Mouse (Mus musculus): ENCODE measurements around the gene Psd. TPM values are rescaled to one million over a fixed set of nuclear protein-coding genes. Genes with fewer than 3 reads are reported as not detected.
A peak's percentile ranks its signal among the peaks of the same experiment; 100 is the strongest.

Gene Psd
- total and polyA plus RNA-seq, 2 experiments from 2014 or later, result 179 to 471 TPM

DNA sequence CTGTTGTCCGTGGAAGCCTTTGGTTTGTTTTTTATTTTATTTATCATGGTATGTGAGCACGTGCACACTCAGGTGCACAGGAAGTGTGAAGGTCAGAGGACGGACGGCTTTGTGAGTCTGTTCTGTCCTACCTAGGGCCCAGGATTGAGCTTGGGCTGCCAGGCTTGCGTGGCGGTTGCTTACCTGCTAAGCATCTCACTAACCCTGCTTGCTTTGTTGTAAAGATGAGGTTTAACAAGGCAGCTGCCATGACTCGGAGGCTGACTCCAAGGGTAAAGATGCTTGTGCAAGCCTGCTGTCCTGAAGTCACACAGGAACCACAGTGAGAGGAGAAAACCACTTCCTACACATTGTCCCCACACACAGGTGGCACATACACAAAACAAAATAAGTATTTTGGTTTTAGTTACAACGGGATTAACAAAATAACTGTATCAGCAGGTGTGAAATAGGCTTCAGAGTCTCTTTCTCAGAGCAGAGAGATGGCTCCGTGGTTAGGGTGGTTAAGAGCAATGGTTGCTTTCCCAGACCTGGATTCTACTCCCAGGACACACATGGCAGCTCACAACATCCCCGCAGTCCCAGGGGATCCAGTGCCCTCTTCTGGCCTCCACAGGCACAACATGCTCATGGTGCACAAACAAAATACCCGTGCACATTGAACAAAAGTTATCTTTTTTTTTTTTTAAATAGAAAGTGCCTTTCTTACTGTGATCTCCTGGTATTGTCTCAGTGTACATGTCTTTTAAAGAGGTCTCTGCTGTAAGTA lies 44.7 kb downstream of the Psd start:
- Histone ChIP-seq H3K27ac (ENCODE audit: low read depth, low read length) (no peak overlapping the region), H3K9ac (replicated peaks; ENCODE audit: low read length, poor library complexity, severe bottlenecking) (no peak overlapping the region), H3K27me3 (ENCODE audit: insufficient read depth, low read length) (no peaks in the 10 kb centered on the region), H3K36me3 (ENCODE audit: insufficient read depth, low read length) (peaks cover 74% of the 10 kb centered on the region), H3K4me1 (ENCODE audit: insufficient read depth, low read length) (no peaks in the 10 kb centered on the region), H3K4me2 (ENCODE audit: low read depth, low read length, poor library complexity, severe bottlenecking) (no peak overlapping the region), H3K4me3 (ENCODE audit: low read depth, low read length) (no peak overlapping the region), H3K9me3 (ENCODE audit: low read length) (no peaks in the 10 kb centered on the region)
- peak; percentile 38 for TF ChIP-seq CTCF (IDR thresholded peaks at IDR 0.05)
- ATAC-seq (ENCODE audit: low FRiP score), result no peak
- WGBS, result 95% methylated on average over 11 of the region's 11 CpGs
- DNase-seq (ENCODE audit: low spot score), result no peak

- Histone ChIP-seq H3K4me3 (ENCODE audit: low read depth, low read length) (no peak overlapping the region), H3K27ac (ENCODE audit: low read depth, low read length) (no peak overlapping the region), H3K4me1 (ENCODE audit: insufficient read depth, low read length) (no peaks in the 10 kb centered on the region), H3K36me3 (ENCODE audit: insufficient read depth, low read length) (peaks cover 57% of the 10 kb centered on the region), H3K4me2 (ENCODE audit: low read depth, low read length, poor library complexity, severe bottlenecking) (no peak overlapping the region), H3K27me3 (ENCODE audit: insufficient read depth, low read length) (no peaks in the 10 kb centered on the region), H3K9ac (replicated peaks; ENCODE audit: low read length, poor library complexity, severe bottlenecking) (no peak overlapping the region), H3K9me3 (ENCODE audit: low read length) (no peaks in the 10 kb centered on the region)
- TF ChIP-seq CTCF (IDR thresholded peaks at IDR 0.05), result peak; percentile 48
- DNase-seq (ENCODE audit: low spot score) (no peak), ATAC-seq (ENCODE audit: low FRiP score) (no peak)
These were observed 51.6 kb downstream of the Psd start for GRCm38 (mm10) chr19:46275307-46275706.

- WGBS, result 92% methylated on average over 7 of the region's 7 CpGs
- no peak overlapping the region for H3K9ac ChIP-seq (replicated peaks; ENCODE audit: low read length, poor library complexity, severe bottlenecking)
- no peak overlapping the region for H3K4me2 ChIP-seq (ENCODE audit: low read depth, low read length, poor library complexity, severe bottlenecking)
- ATAC-seq (ENCODE audit: low FRiP score), result no peak
- no peak for DNase-seq (ENCODE audit: low spot score)
- no peaks in the 10 kb centered on the region for H3K27me3 ChIP-seq (ENCODE audit: insufficient read depth, low read length)
- no peak for TF ChIP-seq CTCF (IDR thresholded peaks at IDR 0.05)
- H3K27ac ChIP-seq (ENCODE audit: low read depth, low read length), result no peak overlapping the region
- H3K4me1 ChIP-seq (ENCODE audit: insufficient read depth, low read length), result no peaks in the 10 kb centered on the region
- no peak overlapping the region for H3K4me3 ChIP-seq (ENCODE audit: low read depth, low read length)
- no peaks in the 10 kb centered on the region for H3K9me3 ChIP-seq (ENCODE audit: low read length)
- H3K36me3 ChIP-seq (ENCODE audit: insufficient read depth, low read length), result peaks cover 92% of the 10 kb centered on the region
These were observed 62.2 kb downstream of the Psd start for GRCm38 (mm10) chr19:46264762-46265161.

MicroRNA genes within 50 kb of the gene (microRNA counts, 519-probe panel; counts per million panel counts)
- microRNA mmu-miR-146b, result 528 counts per million, percentile 58 among the panel's probes with 10 or more counts

Small RNAs within 50 kb of the gene (microRNA-seq; reads per million reads assigned to microRNA genes)
- gene Mir146b (ENCODE audit: borderline number of aligned reads), result 6.0 reads per million, percentile 12 among the genes with 10 or more reads in this experiment

Other genes starting within 250 kb of the Psd start
- gene Elovl3, start 195.3 kb downstream of the Psd start, total RNA-seq (2014; rRNA removed), result 0.05 TPM in 1 of 2 replicates, not detected in the other
- gene Elovl3, start 195.3 kb downstream of the Psd start, polyA plus RNA-seq (2015; fragmentation: Nextera tagmentation; extraction: Ambion mirVana), result 0.21 and 0.32 TPM in 2 replicates
- 1.9 and 3.1 TPM in 2 replicates for gene Pitx3, start 178.8 kb downstream of the Psd start, total RNA-seq (2014; rRNA removed)
- gene Pitx3, start 178.8 kb downstream of the Psd start, polyA plus RNA-seq (2015; fragmentation: Nextera tagmentation; extraction: Ambion mirVana), result 2.5 and 2.7 TPM in 2 replicates
- 59.8 and 60.9 TPM in 2 replicates for gene Gbf1, start 174.6 kb downstream of the Psd start, total RNA-seq (2014; rRNA removed)
- gene Gbf1, start 174.6 kb downstream of the Psd start, polyA plus RNA-seq (2015; fragmentation: Nextera tagmentation; extraction: Ambion mirVana), result 42.8 and 51.6 TPM in 2 replicates
- gene Nfkb2, start 22.8 kb downstream of the Psd start, total RNA-seq (2014; rRNA removed), result 3.1 and 4.5 TPM in 2 replicates
- gene Nfkb2, start 22.8 kb downstream of the Psd start, polyA plus RNA-seq (2015; fragmentation: Nextera tagmentation; extraction: Ambion mirVana), result 2.3 and 2.4 TPM in 2 replicates
- 48.3 and 57.8 TPM in 2 replicates for gene Fbxl15, start 1.0 kb upstream of the Psd start, total RNA-seq (2014; rRNA removed)
- 55.2 and 56.8 TPM in 2 replicates for gene Fbxl15, start 1.0 kb upstream of the Psd start, polyA plus RNA-seq (2015; fragmentation: Nextera tagmentation; extraction: Ambion mirVana)
- gene Cuedc2, start 11.5 kb upstream of the Psd start, total RNA-seq (2014; rRNA removed), result 157 and 177 TPM in 2 replicates
- gene Cuedc2, start 11.5 kb upstream of the Psd start, polyA plus RNA-seq (2015; fragmentation: Nextera tagmentation; extraction: Ambion mirVana), result 314 and 337 TPM in 2 replicates
- gene Mfsd13a, start 14.0 kb upstream of the Psd start, total RNA-seq (2014; rRNA removed), result 7.2 and 19.2 TPM in 2 replicates
- gene Mfsd13a, start 14.0 kb upstream of the Psd start, polyA plus RNA-seq (2015; fragmentation: Nextera tagmentation; extraction: Ambion mirVana), result 10.6 and 11.4 TPM in 2 replicates
- gene 2310034G01Rik, start 23.1 kb upstream of the Psd start, total RNA-seq (2014; rRNA removed), result 2.0 and 3.8 TPM in 2 replicates
- 2.0 and 2.2 TPM in 2 replicates for gene 2310034G01Rik, start 23.1 kb upstream of the Psd start, polyA plus RNA-seq (2015; fragmentation: Nextera tagmentation; extraction: Ambion mirVana)
- 356 and 359 TPM in 2 replicates for gene Actr1a, start 68.6 kb upstream of the Psd start, total RNA-seq (2014; rRNA removed)
- gene Actr1a, start 68.6 kb upstream of the Psd start, polyA plus RNA-seq (2015; fragmentation: Nextera tagmentation; extraction: Ambion mirVana), result 327 and 343 TPM in 2 replicates
- 11.5 and 14.4 TPM in 2 replicates for gene Sufu, start 69.7 kb upstream of the Psd start, total RNA-seq (2014; rRNA removed)
- gene Sufu, start 69.7 kb upstream of the Psd start, polyA plus RNA-seq (2015; fragmentation: Nextera tagmentation; extraction: Ambion mirVana), result 13.2 and 14.5 TPM in 2 replicates
- 96.6 and 103 TPM in 2 replicates for gene Trim8, start 174.5 kb upstream of the Psd start, total RNA-seq (2014; rRNA removed)
- gene Trim8, start 174.5 kb upstream of the Psd start, polyA plus RNA-seq (2015; fragmentation: Nextera tagmentation; extraction: Ambion mirVana), result 27.8 and 30.4 TPM in 2 replicates
- gene Arl3, start 246.0 kb upstream of the Psd start, total RNA-seq (2014; rRNA removed), result 94.5 and 109 TPM in 2 replicates
- 192 and 194 TPM in 2 replicates for gene Arl3, start 246.0 kb upstream of the Psd start, polyA plus RNA-seq (2015; fragmentation: Nextera tagmentation; extraction: Ambion mirVana)
- 5.9 and 6.0 TPM in 2 replicates for gene Sfxn2, start 246.2 kb upstream of the Psd start, total RNA-seq (2014; rRNA removed)
- 9.5 and 9.8 TPM in 2 replicates for gene Sfxn2, start 246.2 kb upstream of the Psd start, polyA plus RNA-seq (2015; fragmentation: Nextera tagmentation; extraction: Ambion mirVana)

All from midbrain, postnatal 0 days (tissue).